Mouse (Mus musculus) embryonic facial prominence, embryonic 12.5 days (tissue): ENCODE data around the gene Mgam. TPM values are rescaled to one million over a fixed set of nuclear protein-coding genes. Genes with fewer than 3 reads are reported as not detected.
"Not testable (repeated sequence)": the region's sequence is repeated elsewhere in the genome, so short reads cannot be mapped to it uniquely, and the experiment has no call there.

Experiments used
- ATAC-seq: fragments of 200-750 bp; cut with Nextera tagmentation; 2 replicates; pipeline ENCODE4 v1.8.0; 2017; ENCODE audit not compliant: insufficient number of reproducible peaks, insufficient read depth, low FRiP score, low TSS enrichment
- H3K27ac ChIP-seq: fragments of 300-500 bp; sonication (generic); 2 replicates; pipeline ENCODE4 v1.5.1; 2016; ENCODE audit warnings: mild to moderate bottlenecking
- H3K27me3 ChIP-seq: fragments of 300-500 bp; sonication (generic); 2 replicates; pipeline ENCODE4 v1.6.1; 2016; ENCODE audit warnings: mild to moderate bottlenecking, moderate library complexity
- H3K36me3 ChIP-seq: fragments of 300-500 bp; sonication (generic); 2 replicates; pipeline ENCODE4 v1.6.1; 2016; ENCODE audit warnings: mild to moderate bottlenecking
- H3K4me1 ChIP-seq: fragments of 300-500 bp; sonication (generic); 2 replicates; pipeline ENCODE4 v1.6.1; 2016
- H3K4me2 ChIP-seq: fragments of 300-500 bp; sonication (generic); replicated peaks from 2 replicates; pipeline ENCODE4 v1.6.1; 2016; ENCODE audit warnings: mild to moderate bottlenecking, moderate library complexity
- H3K4me3 ChIP-seq: fragments of 300-500 bp; sonication (generic); 2 replicates; pipeline ENCODE4 v1.5.1; 2016; ENCODE audit warnings: mild to moderate bottlenecking
- H3K9ac ChIP-seq: fragments of 300-500 bp; sonication (generic); 2 replicates; pipeline ENCODE4 v1.6.1; 2016; ENCODE audit warnings: mild to moderate bottlenecking, moderate library complexity
- H3K9me3 ChIP-seq: fragments of 300-500 bp; sonication (generic); 2 replicates; pipeline ENCODE4 v1.6.1; 2016; ENCODE audit warnings: mild to moderate bottlenecking, moderate library complexity
- WGBS: fragments of 180-500 bp; shearing (Covaris S2); methylation state at CpG from one replicate; pipeline ENCODE4 v1.1.7; 2016; 5-methylcytosine and 5-hydroxymethylcytosine counted together
- polyA plus RNA-seq: library from polyadenylated mRNA; unstranded; fragments of >200 nt; fragmentation: Nextera tagmentation; extraction: Ambion mirVana; gene quantifications from 2 replicates; pipeline ENCODE4 v1.2.1, GENCODE M21; 2016

The Mgam gene
- polyA plus RNA-seq = 0.06 TPM in 1 of 2 replicates, not detected in the other

DNA sequence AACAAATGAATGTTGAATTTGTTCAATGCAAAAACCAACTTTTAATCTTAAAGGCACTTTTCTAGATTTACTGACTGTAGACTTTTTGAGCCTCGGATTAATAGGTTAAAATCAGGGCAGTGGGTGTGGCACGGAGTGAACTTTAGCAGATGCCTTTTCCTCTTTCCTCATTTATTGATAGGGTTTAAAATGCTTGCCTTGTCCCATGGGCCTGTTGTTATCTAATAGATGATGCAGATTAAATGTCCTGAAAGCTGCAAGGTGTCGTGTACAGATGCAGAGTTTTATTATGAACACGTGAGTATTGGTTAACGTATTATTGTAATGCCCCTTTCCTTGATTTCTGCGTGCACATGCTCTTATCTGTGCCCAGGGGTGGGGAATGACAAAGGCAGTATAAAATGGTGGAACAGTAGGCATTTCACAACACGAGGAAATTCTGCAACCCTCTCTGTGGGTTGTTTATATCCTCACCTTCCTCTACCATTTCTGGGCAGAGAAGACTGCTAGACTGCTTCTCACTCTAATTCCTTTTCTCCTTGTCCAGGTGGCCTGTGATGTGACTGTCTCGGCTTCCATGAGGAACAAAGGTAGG, at the start of gene Mgam:
Gene Mgam (plus strand): TSS at position 426 of the 595 bp plus-strand sequence.
- no peak for ATAC-seq
- Histone ChIP-seq H3K27me3 (no peaks in the 10 kb centered on the region), H3K27ac (no peak within 1 kb of the TSS), H3K4me1 (no peaks in the 10 kb centered on the region), H3K9me3 (no peaks in the 10 kb centered on the region), H3K4me2 (no peak within 1 kb of the TSS), H3K9ac (no peak within 1 kb of the TSS), H3K4me3 (no peak within 1 kb of the TSS), H3K36me3 (no peaks in the 10 kb centered on the region)
- 85% methylated on average over 8 of the region's 8 CpGs for WGBS

DNA sequence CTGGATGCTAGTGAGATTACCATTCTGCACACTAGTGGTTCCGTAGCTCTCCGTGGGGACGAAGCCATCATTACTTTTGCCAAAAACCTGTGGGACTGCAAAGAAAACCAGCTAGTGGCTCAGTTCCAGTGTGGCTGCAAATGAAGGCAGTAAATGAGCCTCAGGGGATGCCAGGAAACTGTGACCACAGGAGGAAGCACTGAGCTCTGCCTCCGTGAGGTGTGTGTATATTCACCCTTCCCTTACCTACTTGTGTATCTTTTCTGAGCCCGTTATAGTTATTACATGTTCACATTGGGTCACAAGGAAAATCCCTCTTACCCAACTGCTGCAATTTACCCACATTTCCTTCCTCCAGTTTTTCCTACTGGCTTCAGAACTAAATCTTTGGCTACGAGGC, 44.3 kb upstream of the Mgam start:
- no peak overlapping the region for H3K4me2 ChIP-seq
- no peak overlapping the region for H3K27ac ChIP-seq
- no peak overlapping the region for H3K4me3 ChIP-seq
- H3K27me3 ChIP-seq = no peaks in the 10 kb centered on the region
- no peak overlapping the region for H3K9ac ChIP-seq
- no peaks in the 10 kb centered on the region for H3K4me1 ChIP-seq
- no peaks in the 10 kb centered on the region for H3K36me3 ChIP-seq
- ATAC-seq = no peak
- no peaks in the 10 kb centered on the region for H3K9me3 ChIP-seq
- 87% methylated on average over 6 of the region's 6 CpGs for whole genome bisulfite sequencing

DNA sequence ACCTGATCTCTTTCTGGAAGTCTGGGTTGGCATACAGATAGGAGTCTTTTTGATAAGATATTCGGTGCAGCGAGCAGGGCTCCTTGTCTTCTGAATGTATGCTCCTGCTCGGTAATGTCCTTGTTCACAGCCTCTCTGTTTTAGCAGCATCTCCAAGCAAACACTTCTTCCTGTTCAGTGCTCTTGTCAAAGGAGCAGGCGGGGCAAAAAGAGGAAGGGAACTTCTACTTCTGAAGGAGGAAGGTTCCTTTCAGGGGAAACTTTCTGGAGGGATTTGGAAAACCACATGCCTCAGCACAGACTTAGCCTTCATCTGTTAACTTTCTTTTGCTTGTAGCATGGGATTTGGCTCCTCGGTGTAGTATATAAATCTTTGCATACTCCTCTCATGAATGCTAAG, 43.0 kb upstream of the Mgam start, which contains the start of gene Clec5a:
Gene Clec5a (minus strand): TSS at position 177 of the 400 bp plus-strand sequence.
- no peaks in the 10 kb centered on the region for H3K9me3 ChIP-seq
- no peaks in the 10 kb centered on the region for H3K4me1 ChIP-seq
- no peak within 1 kb of the TSS for H3K4me2 ChIP-seq
- no peak within 1 kb of the TSS for H3K27ac ChIP-seq
- no peak within 1 kb of the TSS for H3K4me3 ChIP-seq
- no peak within 1 kb of the TSS for H3K9ac ChIP-seq
- no peaks in the 10 kb centered on the region for H3K27me3 ChIP-seq
- H3K36me3 ChIP-seq = no peaks in the 10 kb centered on the region
- WGBS = 79% methylated on average over 5 of the region's 5 CpGs
- ATAC-seq = no peak

DNA sequence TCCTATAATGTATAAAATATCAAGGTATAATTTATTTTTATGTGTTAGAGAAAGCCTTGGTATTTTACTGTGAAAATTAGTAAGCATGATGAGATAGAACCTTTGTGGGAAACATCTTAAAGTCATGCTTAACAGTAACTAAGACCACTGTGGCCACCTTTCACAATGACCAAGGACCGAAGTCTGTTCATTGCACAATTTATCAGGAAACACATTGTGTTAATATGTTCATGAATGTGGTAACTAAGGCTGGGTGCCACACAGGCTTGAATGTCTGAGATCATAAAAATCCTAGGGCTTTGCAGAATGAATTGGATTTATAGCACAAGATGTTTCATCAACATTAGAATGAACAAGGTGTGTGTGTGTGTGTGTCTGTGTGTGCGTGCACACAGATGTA, 40.3 kb upstream of the Mgam start:
- ATAC-seq = no peak
- Histone ChIP-seq H3K4me2 (no peak overlapping the region), H3K4me1 (no peaks in the 10 kb centered on the region), H3K36me3 (no peaks in the 10 kb centered on the region), H3K27ac (no peak overlapping the region), H3K4me3 (no peak overlapping the region), H3K27me3 (no peaks in the 10 kb centered on the region), H3K9me3 (no peaks in the 10 kb centered on the region), H3K9ac (no peak overlapping the region)
- 97% methylated on average over 2 of the region's 2 CpGs for WGBS

DNA sequence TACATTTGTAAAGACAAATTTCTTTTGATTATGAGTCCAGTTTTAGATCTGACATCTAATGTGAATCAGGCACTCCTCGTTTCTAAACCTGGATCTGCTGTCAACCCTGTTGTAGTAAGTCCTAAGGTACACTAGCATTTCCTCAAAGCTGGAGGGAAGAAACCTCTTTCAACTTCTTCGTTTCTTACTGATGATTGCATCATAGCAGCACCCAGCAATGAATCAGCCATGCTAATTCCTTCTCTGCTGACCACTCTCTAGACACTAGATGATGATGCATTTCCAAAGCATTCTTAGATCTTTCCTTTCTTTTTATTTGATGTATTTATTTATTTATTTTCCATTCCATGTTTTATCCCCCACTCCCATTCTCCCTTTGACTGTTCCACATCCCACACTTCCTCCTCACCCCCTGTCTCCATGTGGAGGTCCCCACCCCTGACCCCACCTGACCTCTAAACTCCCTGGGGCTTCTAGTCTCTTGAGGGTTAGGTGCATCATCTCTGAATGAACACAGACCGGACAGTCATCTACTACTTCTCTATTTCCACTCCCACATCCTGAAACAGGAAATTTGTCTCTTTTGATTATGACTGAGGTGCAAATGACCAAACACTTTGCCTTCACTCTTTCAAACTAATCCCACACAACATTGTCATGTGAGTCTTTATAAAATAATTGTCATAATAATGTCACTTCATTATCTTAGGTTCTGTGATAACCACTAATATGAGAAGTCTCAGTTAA, 33.7 kb upstream of the Mgam start:
- H3K4me1 ChIP-seq = no peaks in the 10 kb centered on the region
- H3K4me2 ChIP-seq = no peak overlapping the region
- no peak overlapping the region for H3K4me3 ChIP-seq
- H3K9ac ChIP-seq = no peak overlapping the region
- no peaks in the 10 kb centered on the region for H3K36me3 ChIP-seq
- no peaks in the 10 kb centered on the region for H3K9me3 ChIP-seq
- no peaks in the 10 kb centered on the region for H3K27me3 ChIP-seq
- ATAC-seq = no peak
- H3K27ac ChIP-seq = no peak overlapping the region
- 62% methylated on average over 3 of the region's 3 CpGs for WGBS

DNA sequence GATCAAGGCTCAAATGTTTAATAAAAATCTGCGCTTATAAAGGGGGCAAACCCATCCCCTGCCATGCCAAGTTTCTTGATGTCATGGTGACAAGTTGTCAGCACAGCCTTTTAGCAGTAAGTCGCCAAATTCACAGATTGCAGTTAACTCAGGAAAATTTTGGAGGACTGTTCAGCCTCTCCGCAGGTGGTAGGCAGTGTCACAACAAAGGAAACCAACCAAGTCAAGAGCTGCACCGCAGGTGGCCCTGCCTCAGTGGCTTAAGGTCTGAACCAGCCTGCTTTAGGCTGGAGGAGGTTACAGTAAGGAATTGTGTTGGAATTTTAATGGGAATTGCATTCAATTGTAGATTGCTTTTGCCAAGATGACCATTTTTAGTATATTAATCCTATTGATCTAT, 30.1 kb upstream of the Mgam start:
- H3K9ac ChIP-seq, H3K9me3 ChIP-seq, H3K4me2 ChIP-seq, H3K27ac ChIP-seq, H3K36me3 ChIP-seq, H3K4me1 ChIP-seq, H3K27me3 ChIP-seq, H3K4me3 ChIP-seq, ATAC-seq: not testable (repeated sequence)
- WGBS = 31% methylated on average over 4 of the region's 4 CpGs

DNA sequence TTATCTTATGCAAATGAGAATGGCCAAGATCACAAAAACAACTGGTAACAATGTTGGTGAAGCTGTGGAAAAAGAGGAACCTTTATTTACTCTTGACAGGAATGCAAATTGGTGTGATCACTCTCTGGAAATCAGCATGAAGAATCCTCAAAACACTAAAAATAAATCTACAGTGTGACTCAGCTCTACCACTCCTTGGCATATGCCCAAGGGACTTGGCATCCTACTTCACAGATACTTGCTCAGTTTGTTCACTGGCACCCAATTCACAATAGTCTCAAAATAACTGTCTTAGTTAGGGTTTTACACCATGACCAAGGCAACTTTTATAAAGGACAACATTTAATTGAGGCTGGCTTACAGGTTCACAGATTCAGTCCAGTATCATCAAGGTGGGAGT, 21.2 kb upstream of the Mgam start:
- Histone ChIP-seq H3K9ac (no peak overlapping the region), H3K4me3 (no peak overlapping the region), H3K4me2 (no peak overlapping the region), H3K27ac (no peak overlapping the region), H3K9me3 (no peaks in the 10 kb centered on the region), H3K36me3 (no peaks in the 10 kb centered on the region), H3K4me1 (no peaks in the 10 kb centered on the region), H3K27me3 (no peaks in the 10 kb centered on the region)
- no peak for ATAC-seq

DNA sequence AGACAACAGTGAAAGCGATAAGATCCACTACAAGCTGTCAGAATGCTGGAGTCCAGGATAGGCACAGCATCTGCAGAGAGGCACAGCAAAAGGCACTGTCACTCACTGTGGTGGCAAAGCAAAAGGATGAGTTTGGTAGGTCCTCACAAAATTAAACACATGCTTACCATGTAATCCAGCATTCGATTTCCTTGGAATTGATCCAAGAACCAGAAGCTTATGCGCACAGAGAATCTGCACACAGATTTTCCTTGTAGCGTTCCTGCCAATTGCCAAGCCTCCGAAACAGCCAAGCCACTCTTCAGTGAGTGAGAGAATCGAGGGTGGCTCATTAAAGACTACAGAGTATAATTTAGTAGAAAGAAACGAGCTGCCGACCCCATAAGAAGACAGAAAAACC, 18.4 kb upstream of the Mgam start:
- H3K27me3 ChIP-seq = no peaks in the 10 kb centered on the region
- H3K4me2 ChIP-seq = no peak overlapping the region
- H3K27ac ChIP-seq = no peak overlapping the region
- no peak overlapping the region for H3K4me3 ChIP-seq
- H3K9ac ChIP-seq = no peak overlapping the region
- H3K9me3 ChIP-seq = no peaks in the 10 kb centered on the region
- WGBS = 78% methylated on average over 8 of the region's 8 CpGs
- no peaks in the 10 kb centered on the region for H3K36me3 ChIP-seq
- H3K4me1 ChIP-seq = no peaks in the 10 kb centered on the region
- no peak for ATAC-seq

DNA sequence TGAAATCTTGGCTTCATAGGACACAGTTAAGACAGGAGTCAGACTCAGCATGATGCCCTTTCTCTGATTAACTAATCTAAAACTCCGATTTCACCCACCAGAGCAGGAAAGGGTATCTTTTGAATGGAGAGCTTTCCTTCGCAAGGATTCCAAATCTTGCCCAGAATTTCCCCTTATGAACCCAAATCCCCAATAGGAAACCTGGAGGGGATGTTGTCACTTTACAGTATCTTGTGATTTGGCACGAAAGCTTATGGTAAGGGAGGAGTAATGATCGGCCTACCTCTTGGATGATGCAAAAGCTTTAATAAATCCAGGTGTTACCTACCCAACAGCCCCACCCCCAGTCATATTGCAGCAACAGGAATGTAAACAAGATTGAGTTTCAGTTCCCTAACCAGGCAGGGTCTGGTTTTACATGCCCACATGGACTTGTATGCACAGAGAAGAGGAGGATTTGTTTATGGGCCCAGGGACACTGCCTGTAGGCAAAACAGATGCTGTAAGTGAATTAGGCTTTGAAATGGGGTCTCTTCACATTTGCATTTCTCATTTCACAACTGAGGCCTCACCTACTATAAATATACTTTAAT, 15.3 kb upstream of the Mgam start, which contains the start of gene Tas2r138:
Gene Tas2r138 (minus strand): TSS at position 51 of the 593 bp plus-strand sequence.
- Histone ChIP-seq H3K4me1 (no peaks in the 10 kb centered on the region), H3K4me3 (no peak within 1 kb of the TSS), H3K9me3 (no peaks in the 10 kb centered on the region), H3K27me3 (no peaks in the 10 kb centered on the region), H3K36me3 (no peaks in the 10 kb centered on the region), H3K9ac (no peak within 1 kb of the TSS), H3K27ac (no peak within 1 kb of the TSS), H3K4me2 (no peak within 1 kb of the TSS)
- WGBS = 90% methylated on average over 4 of the region's 4 CpGs
- no peak for ATAC-seq

DNA sequence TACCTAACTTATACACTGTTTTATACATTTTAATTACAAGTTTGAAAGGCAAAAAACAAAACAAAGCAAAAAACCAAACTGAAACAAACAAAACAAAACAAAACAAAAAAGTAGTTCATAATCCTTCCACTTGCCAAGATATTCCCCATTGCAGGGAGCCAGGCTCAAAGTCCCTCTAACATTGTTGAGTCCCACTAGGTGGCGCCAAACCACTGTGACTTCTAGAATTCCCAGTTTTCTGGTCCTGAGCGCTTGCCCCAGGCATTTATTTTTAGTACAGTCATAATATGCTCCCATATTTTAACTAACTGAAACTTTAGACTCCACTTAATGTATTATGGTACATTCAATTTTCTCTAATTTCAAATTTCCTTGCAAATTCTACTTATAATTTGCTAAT, 10.7 kb upstream of the Mgam start:
- Histone ChIP-seq H3K9ac (no peak overlapping the region), H3K4me1 (no peaks in the 10 kb centered on the region), H3K27ac (no peak overlapping the region), H3K4me2 (no peak overlapping the region), H3K4me3 (no peak overlapping the region), H3K9me3 (no peaks in the 10 kb centered on the region), H3K27me3 (no peaks in the 10 kb centered on the region), H3K36me3 (no peaks in the 10 kb centered on the region)
- WGBS = 22% methylated on average over 2 of the region's 2 CpGs
- no peak for ATAC-seq

DNA sequence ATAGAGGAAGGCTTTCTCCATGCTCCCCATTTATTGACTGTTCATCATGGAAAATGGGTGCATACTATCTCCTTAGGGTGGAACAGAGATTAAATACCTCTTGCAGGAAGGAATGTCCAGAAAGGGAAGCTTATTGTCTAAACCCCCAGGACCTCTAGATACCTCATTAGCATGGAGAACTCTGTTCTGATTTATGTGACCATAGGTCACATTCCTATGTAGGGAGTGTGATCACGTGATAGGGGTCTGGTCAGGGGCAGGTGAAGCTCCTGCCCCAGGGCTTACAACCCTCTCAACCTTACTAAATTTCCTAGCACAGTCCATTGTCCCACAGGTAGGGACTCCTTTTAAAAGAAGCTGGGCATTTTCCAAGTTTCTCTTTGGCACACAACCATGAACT, 2.5 kb upstream of the Mgam start:
- Histone ChIP-seq H3K4me3 (no peak overlapping the region), H3K4me1 (no peaks in the 10 kb centered on the region), H3K36me3 (no peaks in the 10 kb centered on the region), H3K27me3 (no peaks in the 10 kb centered on the region), H3K27ac (no peak overlapping the region), H3K9me3 (no peaks in the 10 kb centered on the region), H3K4me2 (no peak overlapping the region), H3K9ac (no peak overlapping the region)
- 52% methylated on average over 1 of the region's 1 CpGs for WGBS
- no peak for ATAC-seq

DNA sequence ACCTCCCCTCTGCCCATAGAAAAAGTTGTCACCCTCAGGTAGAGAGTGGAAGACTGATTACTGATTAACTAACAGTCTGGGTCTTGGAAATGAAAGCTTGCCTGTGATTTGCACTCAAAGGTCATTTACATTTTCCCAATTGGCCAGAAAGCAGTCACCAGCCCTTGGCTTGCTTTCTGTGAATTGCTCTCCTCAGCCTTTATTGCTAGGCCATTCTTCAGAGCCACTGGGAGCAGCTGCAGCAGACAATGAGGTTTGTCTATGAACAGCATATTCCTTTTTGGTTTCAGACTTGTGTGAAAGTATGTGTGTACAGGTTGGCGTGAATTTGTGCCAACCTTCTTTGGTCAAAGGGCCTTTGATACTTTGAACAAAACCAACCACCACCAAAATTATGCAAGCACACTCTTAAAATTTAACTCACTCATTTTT, 6.0 kb downstream of the Mgam start:
- Histone ChIP-seq H3K9ac (no peak overlapping the region), H3K36me3 (no peaks in the 10 kb centered on the region), H3K4me1 (no peaks in the 10 kb centered on the region), H3K27me3 (no peaks in the 10 kb centered on the region), H3K4me2 (no peak overlapping the region), H3K27ac (no peak overlapping the region), H3K9me3 (no peaks in the 10 kb centered on the region), H3K4me3 (no peak overlapping the region)
- no peak for ATAC-seq
- WGBS = 70% methylated on average over 1 of the region's 1 CpGs
